Mouse (Mus musculus) lung, adult 2 months (tissue): ENCODE measurements around the gene Shkbp1.

ENCODE experiments used
- CTCF ChIP-seq: fragments of 200-500 bp; IDR thresholded peaks from 2 replicates; pipeline ENCODE4 v1.5.1; 2011; ENCODE audit warnings: mild to moderate bottlenecking, low read length, control low read depth; ENCODE audit not compliant: insufficient read depth
- POLR2A ChIP-seq: fragments of 200-500 bp; IDR thresholded peaks from 2 replicates; pipeline ENCODE4 v1.6.1; 2011; ENCODE audit warnings: low read depth, mild to moderate bottlenecking, control low read depth, low read length, borderline replicate concordance; ENCODE audit errors: extremely low read depth

GRCm38 (mm10) chr7:27324928-27325327 lies 30.9 kb downstream of the Shkbp1 start:
- TF ChIP-seq CTCF (no peak), POLR2A (no peak)
